Mouse (Mus musculus): ENCODE data around the gene Cxcl9. TPM values are rescaled to one million over a fixed set of nuclear protein-coding genes. Genes with fewer than 3 reads are reported as not detected.

The Cxcl9 gene
- total RNA-seq, 2 experiments from 2014 or later, result 3.7 to 5.3 TPM

- DNase-seq, result no peak
Observed at GRCm38 (mm10) chr5:92278942-92279537, 48.8 kb downstream of the Cxcl9 start.

GRCm38 (mm10) chr5:92277437-92278394 is 50.2 kb downstream of the Cxcl9 start, which contains the start of gene Naaa:
Gene Naaa, minus strand, starts transcription at chr5:92278170.
- peak; percentile 82 for DNase-seq

Other genes with a start within 250 kb of the Cxcl9 start
- 10 to 100 TPM; 57.9 to 59.4 TPM for gene G3bp2, start 244.4 kb downstream of the Cxcl9 start, total RNA-seq (2021)
- gene Uso1, start 190.1 kb downstream of the Cxcl9 start, total RNA-seq (2021), result 10 to 100 TPM; 63.0 to 68.2 TPM
- not detected for gene U90926, start 112.7 kb downstream of the Cxcl9 start, total RNA-seq (2021)
- not detected for gene Ppef2, start 71.8 kb downstream of the Cxcl9 start, total RNA-seq (2021)
- 10 to 100 TPM in 1 of 2 experiments, 1 to 10 TPM in 1; 8.9 to 11.7 TPM for gene Naaa, start 49.9 kb downstream of the Cxcl9 start, total RNA-seq (2021)
- gene Sdad1, start 17.6 kb downstream of the Cxcl9 start, total RNA-seq (2021), result 10 to 100 TPM; 20.3 to 20.8 TPM
- gene Art3, start 3.7 kb upstream of the Cxcl9 start, total RNA-seq (2021), result 100 to 1,000 TPM; 327 to 371 TPM
- gene Cxcl10, start 20.8 kb upstream of the Cxcl9 start, total RNA-seq (2021), result under 1 TPM in 1 of 2 experiments, not detected in 1; 0.43 TPM
- 10 to 100 TPM; 12.0 to 16.2 TPM for gene Nup54, start 107.1 kb upstream of the Cxcl9 start, total RNA-seq (2021)
- gene Scarb2, start 178.8 kb upstream of the Cxcl9 start, total RNA-seq (2021), result 10 to 100 TPM; 94.3 to 96.4 TPM
- gene Fam47e, start 227.0 kb upstream of the Cxcl9 start, total RNA-seq (2021), result not detected

Data from gastrocnemius, postnatal 10 days (tissue).